Mouse (Mus musculus): Measurements from ENCODE around the gene Mmp9.
A peak's percentile ranks its signal among the peaks of the same experiment; 100 is the strongest.

Gene Mmp9

GRCm38 (mm10) chr2:164953224-164953623 lies 12.6 kb downstream of the Mmp9 start:
- DNase-seq (ENCODE audit: low read depth, low spot score) = peak; percentile 94

- no peak for DNase-seq (ENCODE audit: low read depth, low spot score)
Measured at GRCm38 (mm10) chr2:164955725-164956124, 15.1 kb downstream of the Mmp9 start.

- DNase-seq (ENCODE audit: low read depth, low spot score) = peak; percentile 39
Measured at GRCm38 (mm10) chr2:164956195-164956594, 15.6 kb downstream of the Mmp9 start.

GRCm38 (mm10) chr2:164957548-164958315 lies 17.2 kb downstream of the Mmp9 start:
- DNase-seq (ENCODE audit: low read depth, low spot score) = no peak

GRCm38 (mm10) chr2:164960716-164961441 lies 20.3 kb downstream of the Mmp9 start, which contains the start of gene Slc12a5:
Gene Slc12a5, plus strand, starts transcription at chr2:164960802.
- DNase-seq (ENCODE audit: low read depth, low spot score) = peak; percentile 86

- DNase-seq (ENCODE audit: low read depth, low spot score) = peak; percentile 91
Measured at GRCm38 (mm10) chr2:164961506-164962182, 21.1 kb downstream of the Mmp9 start.

GRCm38 (mm10) chr2:164962183-164962580 lies 21.6 kb downstream of the Mmp9 start:
- DNase-seq (ENCODE audit: low read depth, low spot score) = no peak

- DNase-seq (ENCODE audit: low read depth, low spot score) = peak; percentile 88
Measured at GRCm38 (mm10) chr2:164964242-164964894, 23.8 kb downstream of the Mmp9 start.

GRCm38 (mm10) chr2:164964981-164965380 lies 24.4 kb downstream of the Mmp9 start:
- DNase-seq (ENCODE audit: low read depth, low spot score) = peak; percentile 53

GRCm38 (mm10) chr2:164966381-164966780 lies 25.8 kb downstream of the Mmp9 start:
- no peak for DNase-seq (ENCODE audit: low read depth, low spot score)

- peak; percentile 73 for DNase-seq (ENCODE audit: low read depth, low spot score)
Measured at GRCm38 (mm10) chr2:164967193-164967592, 26.6 kb downstream of the Mmp9 start.

GRCm38 (mm10) chr2:164967761-164968440 lies 27.3 kb downstream of the Mmp9 start:
- peak; percentile 96 for DNase-seq (ENCODE audit: low read depth, low spot score)

- DNase-seq (ENCODE audit: low read depth, low spot score) = peak; percentile 80
Measured at GRCm38 (mm10) chr2:164968451-164968851, 27.9 kb downstream of the Mmp9 start.

- peak; percentile 81 for DNase-seq (ENCODE audit: low read depth, low spot score)
Measured at GRCm38 (mm10) chr2:164969348-164969781, 28.8 kb downstream of the Mmp9 start.

GRCm38 (mm10) chr2:164970631-164971196 lies 30.1 kb downstream of the Mmp9 start:
- DNase-seq (ENCODE audit: low read depth, low spot score) = peak; percentile 95

GRCm38 (mm10) chr2:164972646-164973045 lies 32.1 kb downstream of the Mmp9 start:
- peak; percentile 54 for DNase-seq (ENCODE audit: low read depth, low spot score)

GRCm38 (mm10) chr2:164975611-164976010 lies 35.0 kb downstream of the Mmp9 start:
- DNase-seq (ENCODE audit: low read depth, low spot score) = no peak

GRCm38 (mm10) chr2:164979749-164980148 lies 39.2 kb downstream of the Mmp9 start:
- no peak for DNase-seq (ENCODE audit: low read depth, low spot score)

GRCm38 (mm10) chr2:164985962-164986361 lies 45.4 kb downstream of the Mmp9 start:
- DNase-seq (ENCODE audit: low read depth, low spot score) = no peak

GRCm38 (mm10) chr2:164986371-164987027 lies 45.9 kb downstream of the Mmp9 start:
- DNase-seq (ENCODE audit: low read depth, low spot score) = peak; percentile 94

Data from brain, adult 2 months (tissue).